Mouse (Mus musculus) cerebellum, adult 2 months (tissue): Measurements from ENCODE around the gene Babam2.

Experiments
- CTCF ChIP-seq: fragments of 200-500 bp; IDR thresholded peaks from 2 replicates; pipeline ENCODE4 v1.5.1; 2011; ENCODE audit warnings: low read depth, mild to moderate bottlenecking, control low read depth, low read length, moderate library complexity, borderline replicate concordance; ENCODE audit not compliant: insufficient read depth
- POLR2A ChIP-seq: fragments of 200-500 bp; IDR thresholded peaks from 2 replicates; pipeline ENCODE4 v1.6.1; 2011; ENCODE audit warnings: low read length, control low read depth, borderline replicate concordance; ENCODE audit not compliant: insufficient read depth

DNA sequence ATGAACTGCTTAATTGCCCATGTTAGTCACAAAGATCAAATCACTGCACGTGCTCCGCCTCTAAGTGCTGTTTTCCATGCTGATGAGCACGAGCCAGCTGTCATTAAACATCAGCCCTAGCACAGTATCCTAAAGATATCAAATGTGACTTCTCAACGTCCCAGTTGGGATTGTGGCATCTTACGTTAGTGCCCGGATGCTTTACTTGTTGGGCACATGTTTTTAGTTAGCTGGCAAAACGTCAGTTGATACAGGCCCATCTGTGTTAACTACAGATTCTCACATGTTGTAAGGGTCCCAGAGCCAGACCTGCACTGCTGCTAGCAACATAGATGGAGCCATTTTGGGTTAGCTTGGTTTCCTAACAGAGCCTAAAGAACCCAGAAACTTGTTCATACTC lies 285.7 kb downstream of the Babam2 start:
- TF ChIP-seq CTCF (no peak), POLR2A (no peak)
